Mouse (Mus musculus): ENCODE measurements around the gene Rpf1.

Rpf1 gene

DNA sequence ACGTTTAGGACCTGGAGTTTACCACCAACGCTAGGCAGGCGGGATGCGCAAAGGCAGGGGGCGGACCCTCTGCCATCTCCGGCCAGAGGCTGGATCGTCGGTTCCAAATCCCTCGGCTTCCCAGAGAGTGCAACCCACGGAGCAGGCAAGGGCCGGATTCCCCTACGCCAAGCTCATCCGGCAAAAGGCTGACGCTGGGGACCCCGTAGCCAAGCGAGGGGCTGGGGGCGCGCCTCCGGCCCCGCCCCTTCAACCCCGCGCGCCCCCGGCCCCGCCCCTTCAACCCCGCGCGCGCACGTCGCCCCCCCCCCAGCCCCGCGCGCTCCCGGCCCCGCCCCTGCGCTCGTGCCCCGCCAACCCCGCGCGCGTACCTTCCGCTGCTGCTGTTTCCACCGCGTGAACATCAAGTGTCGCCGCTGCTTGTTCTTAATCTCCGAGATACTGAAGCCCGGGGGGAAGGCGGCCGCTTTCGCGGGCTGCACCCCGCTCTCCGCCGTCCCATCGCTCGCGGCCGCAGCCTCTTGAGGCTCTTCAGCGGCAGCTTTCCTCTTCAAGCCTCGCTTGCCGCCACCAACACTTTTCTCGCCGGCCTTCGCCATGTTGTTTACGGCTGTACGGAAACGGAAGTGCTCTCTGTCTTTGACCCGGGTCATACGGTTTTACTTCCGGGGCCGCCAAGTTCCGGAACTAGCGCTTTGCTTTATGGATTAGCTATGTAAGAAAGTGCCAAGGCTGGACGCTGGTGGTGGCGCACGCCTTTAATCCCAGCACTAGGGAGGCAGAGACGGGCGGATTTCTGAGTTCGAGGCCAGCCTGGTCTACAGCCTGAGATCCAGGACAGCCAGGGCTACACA, at the start of gene Rpf1:
Gene Rpf1 (minus strand): TSS at position 632 of the 854 bp plus-strand sequence.
- peak; percentile 96 for DNase-seq (ENCODE audit: low spot score)

DNA sequence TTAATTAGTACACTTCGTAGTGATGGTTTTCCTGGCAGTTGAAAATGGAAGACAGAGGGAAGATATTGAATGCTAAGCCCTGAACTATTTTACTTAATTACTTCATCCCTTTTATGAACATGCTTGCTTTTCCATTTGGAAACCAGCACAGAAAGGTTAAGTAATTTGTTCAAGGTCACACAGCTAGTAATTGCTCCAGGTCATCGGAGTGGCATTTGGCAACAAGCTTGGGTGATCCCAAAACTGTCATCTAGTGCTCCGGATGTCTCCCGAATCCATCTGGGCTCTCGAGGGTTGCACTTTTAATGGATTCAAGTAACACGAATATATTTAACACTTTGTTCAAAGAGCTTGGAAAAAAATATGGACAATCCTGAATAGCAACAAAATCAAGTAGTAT, 49.7 kb upstream of the Rpf1 start:
- DNase-seq (ENCODE audit: low spot score): no peak

DNA sequence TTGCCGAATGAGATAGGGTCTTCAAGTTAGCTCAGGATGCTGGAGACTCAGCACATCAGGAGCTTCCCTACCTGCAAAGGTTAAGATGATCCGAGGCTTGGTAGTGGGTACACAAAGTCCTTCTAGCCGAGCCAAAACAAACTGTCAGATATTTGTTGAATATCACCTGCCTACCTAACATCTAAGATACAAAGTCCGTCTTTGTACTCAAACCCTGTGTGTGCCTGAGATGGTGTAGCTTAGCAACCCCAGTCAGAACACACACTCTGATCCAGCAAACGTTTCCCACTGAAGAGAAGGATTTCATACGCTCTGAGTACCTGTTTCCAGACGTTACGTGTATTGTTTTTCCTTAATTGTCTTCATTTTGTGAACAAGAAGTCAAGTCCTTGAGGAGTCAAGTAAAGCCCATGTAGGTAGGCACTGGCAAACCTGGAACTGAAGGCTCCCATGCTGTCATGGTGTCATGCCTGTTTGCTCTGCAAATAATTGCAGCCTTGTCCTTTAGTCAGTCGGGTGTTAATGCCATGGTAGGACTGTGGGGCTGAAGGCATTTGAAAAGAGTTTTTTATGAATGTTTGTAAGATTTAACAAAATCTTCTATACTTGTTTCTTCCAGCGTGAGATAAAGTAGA, 49.0 kb upstream of the Rpf1 start, which contains the start of gene Uox:
Gene Uox (plus strand): TSS at position 279 of the 635 bp plus-strand sequence.
- no peak for DNase-seq (ENCODE audit: low spot score)

DNA sequence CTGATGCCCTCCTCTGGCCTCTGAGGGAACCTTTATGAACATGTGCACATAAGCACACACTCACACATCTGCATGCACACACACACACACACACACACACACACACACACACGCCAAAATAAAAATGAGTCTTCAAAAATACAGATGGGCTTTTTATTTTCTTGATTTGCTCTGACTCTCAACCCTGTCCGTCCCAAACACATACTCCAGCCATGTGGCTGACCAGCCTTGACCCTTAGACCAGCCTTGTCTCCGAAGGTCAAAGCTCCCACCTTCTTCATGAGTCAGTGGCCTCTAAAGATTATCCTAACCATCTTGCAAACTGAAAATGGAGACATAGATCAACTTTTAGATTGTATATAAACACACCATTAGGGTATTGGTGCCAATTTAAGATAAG, 48.4 kb upstream of the Rpf1 start:
- no peak for DNase-seq (ENCODE audit: low spot score)

DNA sequence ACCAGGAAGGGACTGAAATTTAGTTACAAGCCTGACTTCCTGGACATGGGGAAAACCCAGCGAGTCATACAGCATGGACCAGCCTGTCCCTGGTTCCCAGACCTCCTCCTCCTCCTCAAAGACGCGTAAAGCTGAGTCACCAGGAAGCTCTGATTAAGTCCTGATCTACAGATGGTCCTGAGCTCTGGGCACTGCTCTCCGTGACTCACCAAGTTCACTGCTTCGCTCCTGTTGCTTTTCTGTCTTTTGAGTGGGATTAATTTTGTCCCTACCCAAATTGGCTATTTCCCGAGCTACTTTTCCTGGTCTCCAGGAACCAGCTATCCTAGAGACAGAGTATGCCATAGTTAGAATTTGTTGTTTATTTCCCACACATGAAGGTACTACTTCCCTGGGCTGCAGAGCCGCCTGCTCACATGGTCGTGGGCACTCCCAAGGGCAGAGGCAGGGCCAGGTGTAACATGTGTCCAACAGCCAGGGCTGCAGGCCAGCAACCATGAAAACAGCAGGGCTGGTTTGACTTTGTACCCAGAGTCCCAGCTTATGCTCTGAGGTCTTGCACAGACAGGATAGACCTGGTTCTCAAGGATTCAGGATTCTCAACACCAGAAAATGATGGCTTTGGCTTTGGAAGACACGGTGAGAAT, 46.8 kb upstream of the Rpf1 start:
- no peak for DNase-seq (ENCODE audit: low spot score)

DNA sequence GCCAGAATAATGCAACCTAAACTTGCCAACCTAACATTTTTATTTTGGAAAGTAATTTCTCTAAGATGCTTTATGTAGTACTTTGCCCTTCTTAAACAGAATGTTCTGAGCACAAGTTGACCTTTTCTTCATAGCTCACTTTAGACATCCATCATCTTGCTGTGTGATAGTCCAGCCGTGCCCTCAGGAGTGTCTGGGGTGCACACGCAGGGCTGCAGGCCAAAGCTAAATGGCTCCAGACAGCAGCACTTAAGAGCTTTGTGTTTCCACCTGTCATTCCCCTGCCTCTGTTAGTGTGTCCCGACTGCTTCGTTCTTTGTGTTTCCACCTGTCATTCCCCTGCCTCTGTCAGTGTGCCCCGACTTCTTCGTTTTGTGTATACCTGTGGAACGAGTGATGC, 46.1 kb upstream of the Rpf1 start:
- DNase-seq (ENCODE audit: low spot score): no peak

DNA sequence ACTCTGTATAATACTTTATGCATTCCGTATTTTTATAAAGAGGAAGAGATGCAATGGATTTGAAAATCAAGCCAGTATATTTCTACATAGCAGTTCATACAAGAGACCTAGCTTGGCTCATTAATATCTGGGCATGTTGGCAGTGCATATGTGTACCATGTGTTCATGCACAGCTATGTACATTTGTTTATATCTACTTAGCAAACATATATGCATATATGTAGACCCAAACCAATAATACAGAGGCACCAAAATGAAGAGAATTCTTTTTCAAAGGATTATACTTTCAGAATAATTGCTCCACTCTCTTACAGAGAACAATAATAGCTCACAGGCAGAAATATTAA, 43.8 kb upstream of the Rpf1 start:
- DNase-seq (ENCODE audit: low spot score): no peak

DNA sequence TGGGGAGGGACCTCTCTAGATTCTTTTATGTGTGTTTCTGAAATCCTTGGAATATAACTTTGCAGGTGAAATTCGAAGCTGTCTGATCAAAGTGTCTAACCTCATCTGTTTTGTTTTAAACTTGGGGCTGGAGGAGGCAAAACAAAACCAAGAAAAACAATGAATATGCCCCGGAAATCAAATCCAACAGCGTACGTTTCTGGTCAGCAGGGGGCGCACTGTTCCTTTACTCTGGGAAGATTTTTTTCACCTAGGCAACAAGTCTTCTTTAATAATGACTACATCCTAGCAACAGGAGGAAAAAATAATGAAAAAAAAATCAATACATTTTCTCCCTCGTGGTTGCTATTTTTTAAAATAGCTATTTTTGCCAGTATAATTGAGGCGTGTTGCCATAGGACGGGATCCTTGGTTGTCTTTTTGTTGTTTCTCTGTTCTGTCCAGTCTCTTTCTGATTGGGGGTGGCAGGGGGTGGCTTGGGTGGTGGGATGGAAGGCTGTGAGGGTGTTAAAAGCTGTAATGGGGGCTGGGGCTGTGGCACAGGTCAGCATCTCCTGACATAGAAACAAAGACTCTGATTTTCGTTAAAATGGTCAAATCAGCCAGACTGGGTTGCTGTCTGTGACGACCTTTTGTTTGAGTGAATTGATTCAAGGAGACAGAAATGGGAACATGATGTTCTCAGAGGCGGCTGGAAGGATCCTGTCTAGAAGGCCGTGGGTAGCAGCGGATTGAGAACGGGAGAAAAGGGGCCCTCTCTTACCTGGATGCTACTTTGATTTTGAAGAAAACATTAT, 43.2 kb upstream of the Rpf1 start:
- peak; percentile 90 for DNase-seq (ENCODE audit: low spot score)

DNA sequence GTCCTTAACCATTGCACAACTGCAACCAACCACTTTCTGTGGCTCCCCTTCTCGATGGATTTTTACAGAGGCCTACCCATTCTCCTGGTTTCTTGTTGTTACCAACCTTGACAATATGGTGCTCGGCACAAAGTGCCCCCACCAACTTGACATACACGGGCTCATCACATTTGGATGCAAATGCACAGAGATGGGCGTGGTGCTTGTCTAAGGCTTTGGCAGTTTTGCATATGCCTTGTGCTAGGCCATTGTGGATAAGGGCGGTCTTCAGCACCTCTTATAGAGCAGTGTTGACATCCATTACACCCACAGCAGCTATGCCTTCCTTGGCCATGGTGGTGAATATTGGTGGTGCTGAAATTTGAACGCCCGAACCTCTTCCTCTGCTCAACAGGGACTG, 41.7 kb upstream of the Rpf1 start:
- DNase-seq (ENCODE audit: low spot score): no peak

DNA sequence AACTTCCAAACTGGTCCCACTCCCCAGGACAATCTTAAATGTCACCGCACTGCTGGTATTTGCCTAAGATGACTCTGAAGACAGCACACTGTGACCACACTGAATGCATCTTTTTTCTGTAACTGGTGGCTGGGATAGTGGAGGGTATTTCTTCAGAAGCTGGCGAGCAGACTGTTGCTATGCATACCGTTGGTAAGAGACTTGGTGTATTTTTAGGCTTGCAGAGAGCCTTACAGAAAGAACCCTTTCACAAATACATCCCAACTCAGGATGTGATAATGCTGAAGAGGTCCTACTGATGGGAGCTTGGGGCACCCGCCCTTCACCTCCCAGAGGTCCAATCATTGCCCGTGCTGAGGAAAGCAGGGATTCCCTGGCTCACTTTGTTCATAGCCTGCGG, 36.3 kb upstream of the Rpf1 start:
- DNase-seq (ENCODE audit: low spot score): no peak

DNA sequence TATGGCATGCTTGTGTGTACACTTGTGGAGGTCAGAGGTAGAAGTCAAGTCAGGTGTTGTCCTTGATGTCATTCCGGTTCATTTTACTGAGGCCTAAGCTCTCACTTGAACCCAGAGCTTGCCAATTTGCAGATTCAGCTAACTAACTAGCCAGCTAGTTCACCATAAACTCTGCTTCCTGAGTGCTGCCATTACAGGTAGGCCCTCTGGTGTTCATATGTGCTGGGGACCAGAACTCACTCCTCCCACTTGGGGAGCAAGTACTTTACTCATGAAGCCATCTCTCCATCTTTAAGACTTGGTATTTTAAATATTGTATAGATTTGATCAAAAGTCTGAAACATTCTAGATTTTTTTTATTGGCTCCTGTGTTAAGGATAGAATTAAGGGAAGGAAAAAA, 35.3 kb upstream of the Rpf1 start:
- no peak for DNase-seq (ENCODE audit: low spot score)

DNA sequence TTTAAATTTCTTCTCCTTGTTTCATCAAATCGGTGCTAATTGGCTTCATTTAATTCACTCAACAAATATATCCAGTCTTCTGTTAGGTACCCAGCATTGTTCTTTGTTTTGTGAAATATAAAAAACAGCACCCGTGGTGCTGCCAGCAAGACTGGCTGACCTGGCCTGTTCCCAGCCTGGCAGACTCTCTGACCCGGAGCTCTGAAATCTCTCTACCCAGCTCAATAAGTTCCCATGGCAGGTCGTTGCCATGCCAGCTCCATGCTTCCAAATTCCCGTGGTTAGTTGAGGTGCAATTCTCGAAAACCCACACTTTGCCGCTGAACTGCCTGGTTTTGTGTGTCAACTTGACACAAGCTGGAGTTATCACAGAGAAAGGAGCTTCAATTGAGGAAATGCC, 33.6 kb upstream of the Rpf1 start:
- DNase-seq (ENCODE audit: low spot score): no peak

DNA sequence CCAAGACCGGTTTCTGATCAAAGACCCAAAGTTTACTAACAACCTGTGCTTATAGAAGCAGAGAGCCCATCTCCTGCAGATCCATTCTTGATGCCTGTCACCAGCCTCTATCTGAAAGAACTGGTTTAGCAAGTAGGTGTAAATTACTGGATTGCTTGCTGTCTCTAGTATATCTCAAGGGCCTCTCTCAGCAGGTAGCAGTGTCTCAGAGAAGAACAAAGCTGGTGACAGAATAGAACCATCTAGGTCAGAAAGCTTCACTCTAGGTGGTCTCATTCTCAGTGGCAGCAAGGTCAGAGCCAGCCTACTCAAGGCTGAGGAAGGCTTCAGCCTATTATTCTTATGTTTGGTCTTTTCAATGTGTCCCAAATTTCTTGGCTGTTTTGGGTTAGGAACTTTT, 22.4 kb upstream of the Rpf1 start:
- no peak for DNase-seq (ENCODE audit: low spot score)

DNA sequence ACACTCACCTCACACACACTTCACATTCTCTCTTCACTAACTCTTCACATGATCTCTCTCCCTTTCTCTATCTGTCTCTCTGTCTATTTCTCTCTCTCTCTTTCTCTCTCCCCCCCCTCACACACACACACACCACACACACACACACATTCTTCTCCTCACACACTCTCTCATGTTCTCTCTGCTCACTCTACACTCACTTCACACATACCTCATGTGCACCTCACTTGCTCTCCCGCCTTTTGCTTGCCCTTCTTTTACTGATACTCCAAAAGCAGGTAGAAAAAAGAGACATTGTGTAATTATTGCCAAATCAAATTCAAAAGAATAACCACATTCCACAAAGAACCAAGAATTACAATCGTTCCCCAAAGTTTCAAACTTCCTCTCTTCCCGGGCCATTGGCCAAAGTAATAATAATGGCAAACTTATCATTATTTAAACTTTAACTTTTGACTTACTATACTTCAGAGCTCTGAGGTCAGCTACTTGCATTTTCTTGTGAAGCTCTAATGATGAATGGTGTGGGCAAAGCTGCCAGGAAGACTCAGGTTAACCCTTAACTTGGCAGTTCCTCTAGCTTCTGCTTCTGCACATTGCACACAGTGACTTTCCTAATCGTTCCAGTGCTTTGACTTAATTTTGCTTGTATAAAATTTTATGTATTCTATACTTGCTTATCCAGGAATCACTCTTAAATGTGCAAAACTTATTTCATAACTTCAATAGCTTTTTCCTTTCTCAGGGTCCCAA, 19.5 kb upstream of the Rpf1 start:
- DNase-seq (ENCODE audit: low spot score): no peak

DNA sequence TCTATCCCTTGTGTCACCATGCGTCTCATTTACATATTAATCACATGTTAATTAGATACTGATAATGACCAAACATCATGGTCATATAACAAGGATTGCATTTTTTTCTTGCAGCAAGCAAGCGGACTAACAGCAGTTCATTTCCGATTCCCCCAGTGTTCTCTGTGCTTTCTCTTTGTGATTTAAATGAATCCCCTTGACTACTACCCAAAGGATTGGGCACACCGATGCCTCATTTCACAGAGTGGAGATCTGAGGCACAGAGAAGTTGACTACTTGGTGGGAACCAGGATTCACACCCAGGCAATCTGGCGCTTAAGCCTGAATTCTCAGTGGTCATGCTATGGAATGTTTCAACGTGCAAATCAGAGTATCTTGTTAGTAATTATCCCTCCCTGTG, 13.8 kb upstream of the Rpf1 start:
- no peak for DNase-seq (ENCODE audit: low spot score)

DNA sequence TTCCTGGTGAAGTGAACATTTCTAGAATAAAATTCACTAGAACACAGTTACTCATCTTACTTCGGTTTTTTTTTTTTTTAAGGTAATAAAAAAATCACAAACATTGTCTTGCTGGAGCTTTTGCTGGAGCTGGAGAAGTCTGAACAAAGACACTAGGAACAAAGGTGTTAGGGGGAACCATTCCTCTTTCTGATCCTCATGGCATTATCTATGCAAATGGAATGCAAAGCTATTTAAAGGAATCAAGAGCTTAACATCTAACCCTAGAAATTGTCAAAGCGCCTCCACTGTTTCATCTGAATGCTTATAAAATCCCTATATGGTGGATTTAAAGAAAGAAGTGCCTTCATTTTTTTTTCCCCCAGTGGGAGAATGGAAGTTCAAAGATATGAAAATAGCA, 7.1 kb upstream of the Rpf1 start:
- no peak for DNase-seq (ENCODE audit: low spot score)

DNA sequence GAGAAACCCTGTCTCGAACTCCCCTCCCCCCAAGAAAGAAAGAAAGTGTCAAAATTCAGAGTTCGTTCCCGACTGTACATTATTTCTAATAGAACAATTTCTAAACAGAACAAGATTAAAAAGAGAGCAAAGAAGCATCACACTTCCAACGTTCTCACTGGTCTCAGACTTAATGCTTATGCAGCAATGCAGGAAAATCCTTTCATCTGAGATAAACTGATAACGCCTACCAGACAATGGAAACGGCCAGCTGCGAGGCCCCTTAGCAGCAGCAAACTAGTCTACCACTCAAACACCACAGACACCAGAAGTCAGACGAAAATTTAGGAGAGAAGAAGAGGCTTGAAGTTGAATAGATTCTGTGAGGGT, 407 bp upstream of the Rpf1 start:
- DNase-seq (ENCODE audit: low spot score): no peak

DNA sequence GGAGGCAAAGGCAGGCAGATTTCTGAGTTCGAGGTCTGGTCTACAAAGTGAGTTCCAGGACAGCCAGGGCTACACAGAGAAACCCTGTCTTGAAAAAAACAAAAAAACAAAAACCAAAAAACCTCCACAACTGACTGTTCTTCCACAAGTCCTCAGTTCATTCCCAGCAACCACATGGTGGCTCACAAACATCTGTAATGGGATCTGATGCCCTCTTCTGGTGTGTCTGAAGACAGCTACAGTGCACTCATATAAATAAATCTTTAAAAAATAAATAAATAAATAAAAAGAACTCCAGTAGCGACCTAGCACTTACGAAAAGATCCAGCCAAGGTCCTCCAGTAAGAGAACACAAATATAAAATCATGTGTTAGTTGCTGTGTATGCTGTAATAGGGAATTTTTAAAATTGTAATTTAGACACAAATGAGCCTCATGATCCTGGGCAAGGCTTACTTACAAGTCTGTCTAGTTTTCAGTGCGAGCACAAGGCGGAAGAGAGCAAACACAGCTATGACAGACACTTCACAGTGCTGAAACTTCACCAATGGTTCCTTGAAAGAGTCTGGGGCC, 917 bp downstream of the Rpf1 start:
- no peak for DNase-seq (ENCODE audit: low spot score)

DNA sequence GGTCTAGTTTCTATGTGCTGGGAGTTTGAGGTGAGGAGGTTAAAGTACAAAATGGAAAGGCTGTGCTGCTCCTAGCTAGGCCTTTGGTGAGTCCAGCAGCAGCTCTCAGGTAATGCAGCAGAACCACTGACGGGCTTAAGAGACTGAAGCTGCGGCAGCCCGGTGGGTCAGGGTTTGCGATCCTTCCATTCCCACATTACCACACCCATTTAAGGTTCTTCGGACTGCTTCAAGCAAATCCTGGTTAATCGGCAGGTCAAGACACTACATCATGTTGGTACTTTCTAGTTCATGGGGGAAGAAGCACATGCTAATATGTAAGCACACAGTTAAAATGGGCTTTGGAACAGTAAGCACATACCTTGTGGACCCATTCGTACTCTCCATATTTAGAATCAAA, 14.5 kb downstream of the Rpf1 start:
- DNase-seq (ENCODE audit: low spot score): no peak

DNA sequence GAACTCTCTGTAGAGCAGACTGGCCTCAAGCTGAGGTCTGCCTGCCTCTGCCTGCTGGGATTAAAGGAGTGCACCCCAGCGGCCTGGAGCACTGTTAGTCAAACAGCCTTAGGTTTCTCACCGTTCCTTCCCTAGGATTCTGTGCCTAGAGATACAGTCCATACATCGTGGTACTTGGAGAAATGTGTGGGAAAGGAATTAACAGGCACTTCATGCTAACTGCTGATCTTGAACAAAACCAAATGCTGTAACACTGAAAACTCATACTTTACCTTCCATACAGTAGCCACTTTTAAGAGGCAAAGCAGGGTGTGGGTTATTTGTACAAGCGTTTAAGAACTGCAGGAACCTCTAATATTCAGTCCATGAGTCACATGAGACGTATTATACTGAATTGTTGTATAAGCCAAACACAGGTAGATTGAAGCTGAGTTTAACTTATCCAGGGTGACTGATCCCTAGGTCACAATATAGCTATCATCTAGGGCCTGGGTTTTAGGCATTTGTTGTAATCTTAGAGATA, 19.6 kb downstream of the Rpf1 start:
- no peak for DNase-seq (ENCODE audit: low spot score)

DNA sequence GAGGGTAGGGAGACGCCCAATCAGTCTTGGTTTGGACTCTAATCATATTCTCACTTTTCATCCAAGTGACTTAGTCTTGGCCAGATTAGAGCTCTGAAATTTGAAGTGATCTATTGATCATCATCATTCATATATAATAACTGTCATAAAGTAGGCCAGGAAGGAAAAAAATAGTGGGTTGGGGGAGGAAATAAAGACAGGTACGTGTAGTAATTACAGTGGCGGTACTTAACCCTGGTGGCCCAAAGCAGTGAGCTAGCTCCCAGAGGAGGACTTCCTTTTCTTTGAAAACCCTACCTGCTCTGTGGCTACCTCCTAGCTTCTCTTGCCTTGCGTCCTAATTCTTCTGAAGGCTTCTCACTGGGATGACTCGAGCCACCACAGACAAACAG, 20.4 kb downstream of the Rpf1 start:
- peak; percentile 14 for DNase-seq (ENCODE audit: low spot score)
